Mouse (Mus musculus) heart, adult 2 months (tissue): Measurements from ENCODE around the gene Nfatc2.

Experiments
- CTCF ChIP-seq: fragments of 200-600 bp; IDR thresholded peaks from 2 replicates; pipeline ENCODE4 v1.8.1; 2022; ENCODE audit warnings: antibody characterized with exemption, mild to moderate bottlenecking, moderate library complexity
- EP300 ChIP-seq: fragments of 200-500 bp; IDR thresholded peaks from 2 replicates; pipeline ENCODE4 v1.6.1; 2011; ENCODE audit warnings: low read depth, low read length, control low read depth; ENCODE audit not compliant: insufficient read depth
- POLR2A ChIP-seq: fragments of 200-500 bp; IDR thresholded peaks from 2 replicates; pipeline ENCODE4 v1.6.1; 2011; ENCODE audit warnings: mild to moderate bottlenecking, low read depth, low read length, control low read depth; ENCODE audit not compliant: insufficient read depth

GRCm38 (mm10) chr2:168593004-168593403 lies 8.5 kb downstream of the Nfatc2 start:
- TF ChIP-seq EP300 (no peak), CTCF (peak; percentile 29), POLR2A (no peak)
